Mouse (Mus musculus) Muller cell, postnatal 12 days (primary cell): ENCODE results near the gene Snx21.

Experiments used
- DNase-seq: peaks from one replicate; pipeline ENCODE4 v3.0.0-alpha.2; 2015; ENCODE audit errors: inconsistent ontology term

Snx21 gene

DNA sequence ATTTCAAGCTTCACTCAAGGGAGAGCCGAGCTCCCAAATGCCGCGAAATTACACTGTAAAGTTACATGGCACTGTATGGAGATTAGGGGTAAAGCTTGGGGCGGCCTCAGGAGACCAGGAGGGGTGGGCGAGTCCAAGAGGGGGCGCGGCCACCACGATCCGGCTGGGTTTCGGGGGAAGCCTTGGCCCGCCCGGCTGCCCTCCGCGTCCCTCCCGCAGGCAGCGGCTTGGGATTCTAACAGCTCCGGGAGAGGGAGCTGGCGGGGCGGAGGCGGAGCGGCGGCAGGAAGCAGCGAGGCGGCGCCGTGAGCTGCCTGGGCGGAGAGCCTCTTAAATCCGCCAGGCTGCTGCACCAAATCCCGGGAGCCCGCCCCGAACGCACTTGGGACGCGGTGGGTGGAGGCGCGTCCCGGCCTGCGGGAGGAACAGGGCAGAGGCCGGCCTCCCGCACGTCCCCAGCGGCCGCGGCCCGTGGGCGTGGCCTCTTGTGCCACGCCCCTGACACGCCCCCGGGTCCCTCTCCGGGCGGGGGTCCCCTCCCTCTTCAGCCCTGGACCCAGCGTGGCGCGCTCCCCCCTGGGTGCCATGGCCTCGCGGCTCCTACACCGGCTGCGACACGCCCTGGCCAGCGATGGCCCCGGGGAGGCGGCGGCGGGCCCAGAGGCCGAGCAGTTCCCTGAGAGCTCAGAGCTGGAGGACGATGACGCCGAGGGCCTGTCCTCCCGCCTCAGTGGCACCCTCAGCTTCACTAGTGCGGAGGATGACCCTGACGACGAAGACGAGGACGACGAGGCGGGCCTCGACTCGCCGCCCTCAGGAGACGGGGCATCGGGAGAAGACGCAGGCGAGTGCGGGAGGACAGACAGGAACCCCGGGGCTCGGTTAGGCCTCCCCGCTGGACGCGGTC is at the start of gene Snx21:
Gene Snx21, plus strand, starts transcription at position 343 of the 907 bp plus-strand sequence.
- DNase-seq = peak; percentile 98

DNA sequence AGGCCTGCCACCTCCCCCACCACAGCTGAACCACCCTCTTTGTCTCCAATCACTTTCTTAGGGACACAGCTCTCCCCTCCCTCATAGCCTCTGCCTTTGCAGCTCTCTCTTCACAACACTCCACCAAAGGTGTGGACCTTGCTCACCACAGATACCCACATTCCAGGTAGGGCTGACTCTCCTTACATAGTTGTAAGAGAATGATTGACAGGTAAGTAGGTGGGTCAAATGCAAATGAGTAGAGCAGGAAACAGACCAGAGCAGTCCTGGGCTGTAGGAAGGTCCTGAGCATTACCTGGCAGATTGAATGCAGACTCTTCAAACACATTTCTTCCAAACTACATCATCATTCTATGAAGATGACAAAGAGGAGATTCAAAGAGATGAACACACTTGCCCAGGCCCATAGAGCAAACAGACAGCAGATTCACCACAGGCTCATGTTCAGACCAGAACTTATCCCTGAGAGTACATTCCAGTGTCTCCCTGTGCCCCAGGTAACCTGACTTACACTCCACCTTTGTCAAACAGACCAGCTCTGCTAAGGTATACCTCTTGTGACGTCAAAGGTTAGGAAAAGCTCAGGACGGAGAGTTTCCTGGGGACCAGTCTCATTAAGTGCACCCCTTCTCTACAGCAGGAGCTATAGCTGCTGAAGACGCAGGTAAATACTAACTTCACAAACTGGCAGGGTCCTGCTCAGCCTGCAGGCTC is 48.1 kb upstream of the Snx21 start:
- no peak for DNase-seq

GRCm38 (mm10) chr2:164739876-164740275 is 45.7 kb upstream of the Snx21 start:
- no peak for DNase-seq

GRCm38 (mm10) chr2:164744987-164745386 is 40.6 kb upstream of the Snx21 start:
- DNase-seq = no peak

GRCm38 (mm10) chr2:164745843-164746479 is 39.7 kb upstream of the Snx21 start, which contains the start of the genes Wfdc3 and Dnttip1:
Wfdc3 (minus strand) TSS chr2:164745931.
Dnttip1 (plus strand) TSS chr2:164745983.
- DNase-seq = peak; percentile 94

DNA sequence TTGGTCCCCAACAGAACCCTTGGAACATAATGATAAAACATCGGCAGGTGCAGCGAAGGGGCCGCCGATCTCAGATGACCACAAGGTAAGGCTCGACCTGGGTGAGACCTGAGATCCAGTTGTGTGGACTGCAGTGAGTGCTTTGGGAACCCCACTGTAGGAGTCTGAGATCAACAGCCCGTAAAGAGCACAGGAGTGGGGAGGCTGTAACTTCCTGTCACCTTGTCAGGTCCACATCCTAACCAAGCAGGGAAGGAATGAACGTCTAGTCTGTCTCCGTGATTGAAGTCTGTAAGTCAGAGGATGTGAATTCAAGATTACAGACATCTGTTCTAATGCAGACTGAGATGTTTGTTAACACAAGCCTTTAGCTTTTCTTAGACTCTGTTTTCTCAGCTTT is 38.9 kb upstream of the Snx21 start:
- DNase-seq = no peak

DNA sequence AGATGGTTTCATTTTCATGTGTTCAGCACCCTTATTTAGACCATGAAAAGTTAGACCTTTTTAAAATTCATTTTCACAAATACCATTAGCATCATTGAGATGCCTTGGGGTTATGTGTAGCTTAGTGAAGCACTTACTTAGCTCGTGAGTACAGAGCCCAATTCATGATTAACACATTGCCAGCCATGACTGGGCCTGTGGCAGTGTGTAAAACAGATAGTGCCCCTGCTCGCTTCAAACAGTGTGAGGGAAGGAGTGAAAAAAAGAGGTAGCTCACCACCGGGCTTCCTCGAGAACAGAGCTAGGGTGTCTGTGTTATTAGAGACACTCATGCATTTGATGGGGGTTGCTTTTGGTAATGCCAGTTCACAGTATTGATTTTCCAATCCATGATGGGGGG is 37.4 kb upstream of the Snx21 start:
- no peak for DNase-seq

- DNase-seq = peak; percentile 82
These were observed 36.6 kb upstream of the Snx21 start for GRCm38 (mm10) chr2:164748991-164749390.

DNA sequence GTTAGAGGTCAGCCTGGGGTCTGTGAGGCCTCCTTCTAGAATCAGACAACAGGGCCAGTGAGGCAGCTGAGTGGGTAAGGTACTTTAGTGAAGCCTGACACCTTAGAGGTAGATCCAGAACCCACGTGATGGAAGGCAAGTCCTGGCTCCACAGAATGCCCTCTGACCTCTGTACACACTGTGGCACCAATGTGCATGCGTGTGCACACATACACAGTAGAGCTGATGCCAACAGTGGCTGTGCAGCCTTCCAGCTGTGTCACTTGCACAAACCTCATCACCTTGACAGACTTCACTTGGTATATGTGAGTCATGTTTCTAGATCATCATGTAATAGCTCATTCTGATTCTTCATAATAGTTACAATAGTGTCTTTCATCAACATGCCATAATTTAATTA is 33.2 kb upstream of the Snx21 start:
- DNase-seq = no peak

- DNase-seq = no peak
These were observed 31.5 kb upstream of the Snx21 start for GRCm38 (mm10) chr2:164754105-164754504.

DNA sequence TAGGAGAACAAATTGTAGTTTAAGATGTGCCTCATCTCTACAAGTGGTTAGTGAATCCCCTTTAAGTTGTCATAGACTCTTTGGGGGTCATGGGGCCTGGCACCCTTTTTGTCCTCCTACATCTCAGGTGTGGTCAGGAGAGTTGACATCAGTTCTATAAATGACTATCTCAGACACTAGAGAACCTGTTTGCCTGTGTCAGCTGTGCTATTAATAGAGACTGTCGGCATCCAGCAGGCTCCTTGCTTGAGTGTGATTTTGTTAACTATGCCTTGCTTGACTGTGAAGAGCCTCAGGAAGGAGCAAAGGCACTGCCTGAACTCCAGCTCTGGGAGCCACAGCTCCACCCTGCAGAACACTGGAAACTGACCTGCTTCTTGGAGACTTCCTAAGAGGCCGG is 30.8 kb upstream of the Snx21 start:
- no peak for DNase-seq

DNA sequence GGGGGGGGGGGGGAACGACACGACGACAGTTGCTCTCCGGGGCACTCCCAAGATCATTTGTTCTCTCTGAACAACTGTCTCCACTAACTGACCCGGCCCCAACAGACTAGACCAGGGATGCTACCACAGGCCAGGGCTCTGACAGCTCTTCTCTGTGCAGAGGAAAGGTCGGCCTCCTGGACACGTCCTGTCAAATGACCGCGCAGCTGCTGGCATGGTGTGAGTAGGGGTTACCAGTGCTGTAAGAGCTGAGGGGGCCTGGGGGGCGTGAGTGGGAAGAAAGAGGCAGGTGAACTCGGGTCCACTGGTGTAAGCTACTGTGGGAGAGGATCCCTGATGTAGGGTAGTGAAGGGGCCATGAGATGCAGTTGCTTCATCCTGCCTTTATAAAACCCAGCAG is 27.8 kb upstream of the Snx21 start:
- no peak for DNase-seq

GRCm38 (mm10) chr2:164758692-164759091 is 26.9 kb upstream of the Snx21 start:
- DNase-seq = no peak

DNA sequence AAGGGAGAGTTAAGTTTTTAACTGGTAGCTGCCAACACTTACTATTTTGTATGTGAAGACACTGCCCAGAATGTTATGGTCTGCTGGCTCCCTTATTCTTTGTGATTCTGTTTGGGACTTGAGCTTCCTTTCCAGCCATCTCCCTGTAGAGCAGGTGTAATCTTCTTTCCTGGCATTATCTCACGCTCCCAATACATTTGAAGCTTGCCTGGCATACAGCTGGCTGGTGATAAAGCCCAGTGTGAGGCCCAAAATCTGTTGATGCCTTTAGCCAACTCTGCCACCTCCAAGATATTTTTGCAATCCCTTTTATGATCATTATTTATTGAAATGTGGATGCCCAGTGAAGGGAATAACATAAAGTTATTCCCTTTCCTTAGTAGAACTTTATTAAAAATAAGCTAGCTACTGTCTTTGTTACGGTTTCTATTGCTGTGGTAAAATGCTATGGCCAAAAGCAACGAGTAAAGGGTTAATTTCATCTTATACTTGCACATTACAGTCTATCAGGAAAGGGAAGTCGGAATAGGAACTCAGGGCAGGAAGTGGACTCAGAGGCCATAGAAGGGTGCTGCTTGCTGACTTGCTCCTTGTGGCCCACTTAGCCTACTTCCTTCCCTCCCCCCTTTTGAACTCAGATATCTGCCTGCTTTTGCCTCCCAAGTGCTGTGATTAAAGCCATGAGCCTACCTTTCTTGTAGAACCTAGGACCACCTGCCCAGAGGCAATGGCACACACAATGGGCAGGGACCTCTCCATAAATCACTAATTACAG is 25.4 kb upstream of the Snx21 start:
- DNase-seq = no peak

- DNase-seq = no peak
These were observed 24.1 kb upstream of the Snx21 start for GRCm38 (mm10) chr2:164761502-164761901.

DNA sequence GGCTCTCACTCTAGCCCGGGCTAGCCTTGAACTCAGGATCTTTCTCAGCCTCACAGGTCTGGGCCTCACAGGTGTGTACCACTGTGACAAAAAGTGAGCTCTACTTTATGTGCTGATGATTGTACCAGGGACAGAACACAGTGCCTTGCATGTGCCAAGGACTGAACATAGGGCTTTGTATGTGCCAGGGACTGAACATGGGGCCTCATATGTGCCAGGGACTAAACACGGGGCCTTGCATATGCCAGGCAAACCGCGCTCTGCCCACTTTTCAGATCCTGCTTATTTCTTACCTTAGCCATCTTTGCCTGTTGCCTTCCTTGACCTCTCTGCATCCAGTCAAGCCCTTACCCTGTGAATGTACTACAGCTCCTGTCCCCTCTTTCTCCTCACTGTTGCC is 23.7 kb upstream of the Snx21 start:
- no peak for DNase-seq

- DNase-seq = no peak
These were observed 23.0 kb upstream of the Snx21 start for GRCm38 (mm10) chr2:164762593-164762992.

DNA sequence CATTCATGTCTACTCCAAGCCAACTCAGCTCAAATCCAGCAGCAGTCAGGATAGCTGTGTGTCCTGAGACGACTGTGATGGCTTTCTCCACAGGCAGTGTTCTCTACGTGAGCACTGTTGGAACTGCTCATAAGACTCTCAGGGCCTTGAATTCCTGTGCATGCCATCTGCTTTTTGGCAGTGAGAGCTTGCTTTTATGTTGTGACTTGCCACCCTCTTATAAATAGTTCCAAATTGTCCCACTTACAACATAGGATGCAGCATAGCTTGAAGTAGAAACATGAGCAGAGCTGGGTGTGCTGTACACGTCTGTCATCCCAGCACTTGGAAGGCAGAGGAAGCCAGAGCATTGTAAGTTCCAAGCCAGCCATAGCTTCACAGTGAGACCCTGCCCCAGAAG is 19.8 kb upstream of the Snx21 start:
- DNase-seq = no peak

GRCm38 (mm10) chr2:164767812-164768540 is 17.6 kb upstream of the Snx21 start:
- DNase-seq = no peak

DNA sequence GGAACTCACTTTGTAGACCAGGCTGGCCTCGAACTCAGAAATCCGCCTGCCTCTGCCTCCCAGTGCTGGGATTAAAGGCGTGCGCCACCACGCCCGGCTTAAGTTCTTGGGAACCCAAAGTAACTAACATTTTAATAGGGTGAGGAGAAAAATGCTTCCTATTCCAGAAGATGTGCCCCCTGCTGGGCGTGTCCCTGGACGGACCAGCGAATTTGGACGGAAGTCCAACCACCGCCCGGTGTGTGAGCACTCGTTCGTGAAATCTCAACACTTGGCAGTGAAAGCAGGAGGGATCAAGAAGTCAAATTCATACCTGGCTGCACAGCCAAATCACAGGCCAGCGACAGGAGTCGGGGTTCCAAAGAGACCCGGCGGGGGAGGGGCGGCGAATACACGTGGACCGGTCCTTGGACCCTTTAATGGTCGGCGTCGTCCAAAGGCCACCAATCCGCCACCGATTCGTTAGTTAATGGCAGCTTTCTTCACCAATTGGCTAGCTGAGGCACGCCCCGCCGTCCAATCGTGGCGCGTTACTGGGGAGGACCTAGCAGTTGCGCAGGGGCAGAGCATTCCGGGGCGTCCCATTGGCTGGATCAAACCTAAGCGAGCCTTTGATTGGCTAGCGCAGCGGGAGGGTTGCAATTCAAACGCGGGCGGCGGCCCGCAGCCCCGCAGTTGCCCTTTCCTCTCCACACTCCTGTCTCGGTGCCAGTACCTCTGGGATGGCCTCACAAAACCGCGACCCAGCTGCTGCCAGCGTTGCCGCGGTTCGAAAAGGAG is 16.2 kb upstream of the Snx21 start, which contains the start of gene Ube2c:
Gene Ube2c, plus strand, starts transcription at position 641 of the 780 bp plus-strand sequence.
- DNase-seq = peak; percentile 99
